Mouse (Mus musculus): ENCODE measurements around the gene Pan3. TPM values are rescaled to one million over a fixed set of nuclear protein-coding genes. Genes with fewer than 3 reads are reported as not detected.
"Not testable (repeated sequence)": the region's sequence is repeated elsewhere in the genome, so short reads cannot be mapped to it uniquely, and the experiment has no call there.

The Pan3 gene
- polyA plus RNA-seq, 1 experiment from 2014 or later, result 45.3 TPM

DNA sequence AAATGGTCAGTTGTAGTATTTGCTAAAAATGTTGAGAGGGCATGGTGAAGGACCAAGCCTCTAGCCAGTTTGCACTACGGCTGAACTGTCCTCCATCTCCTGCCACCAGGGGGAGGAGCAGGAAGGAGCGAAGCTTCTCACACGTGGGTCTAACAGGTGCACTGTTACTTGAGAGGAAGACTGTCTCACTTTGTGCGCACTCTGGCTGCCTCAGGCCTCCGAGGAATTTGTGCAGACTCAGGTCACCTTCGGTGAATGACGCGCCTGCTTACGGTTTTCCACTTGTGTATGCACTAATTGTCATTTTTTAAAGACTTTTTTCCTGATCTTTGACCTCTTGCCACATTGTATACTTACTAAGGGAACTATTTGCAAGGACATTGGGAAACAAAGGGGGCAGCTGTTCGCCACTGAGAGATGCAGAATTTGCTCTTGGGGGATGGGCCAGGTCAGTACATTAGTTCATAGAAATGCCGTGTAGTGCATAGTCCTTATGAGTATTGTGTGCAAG is 115.8 kb downstream of the Pan3 start:
- no peak for ATAC-seq (ENCODE audit: low FRiP score, low read depth)
- H3K27me3 ChIP-seq (replicated peaks), result no peaks in the 10 kb centered on the region
- H3K27ac ChIP-seq, result no peak overlapping the region
- peaks cover 59% of the 10 kb centered on the region for H3K36me3 ChIP-seq
- H3K9ac ChIP-seq, result no peak overlapping the region
- no peaks in the 10 kb centered on the region for H3K4me1 ChIP-seq
- no peak overlapping the region for H3K4me3 ChIP-seq
- no peak overlapping the region for H3K4me2 ChIP-seq (replicated peaks)
- 78% methylated on average over 11 of the region's 11 CpGs for WGBS
- H3K9me3 ChIP-seq, result no peaks in the 10 kb centered on the region

- WGBS, result 92% methylated on average over 12 of the region's 12 CpGs
- Histone ChIP-seq H3K4me3 (no peak overlapping the region), H3K4me2 (replicated peaks) (no peak overlapping the region), H3K36me3 (peaks cover 39% of the 10 kb centered on the region), H3K4me1 (no peaks in the 10 kb centered on the region), H3K27me3 (replicated peaks) (no peaks in the 10 kb centered on the region), H3K27ac (no peak overlapping the region), H3K9me3 (no peaks in the 10 kb centered on the region), H3K9ac (no peak overlapping the region)
- no peak for ATAC-seq (ENCODE audit: low FRiP score, low read depth)
Observed at GRCm38 (mm10) chr5:147549016-147549755, 119.2 kb downstream of the Pan3 start.

GRCm38 (mm10) chr5:147551879-147552627 is 122.1 kb downstream of the Pan3 start:
- ATAC-seq (ENCODE audit: low FRiP score, low read depth), result no peak
- WGBS, result 86% methylated on average over 13 of the region's 13 CpGs
- Histone ChIP-seq H3K4me2 (replicated peaks) (no peak overlapping the region), H3K4me1 (no peaks in the 10 kb centered on the region), H3K27ac (no peak overlapping the region), H3K4me3 (no peak overlapping the region), H3K9me3 (no peaks in the 10 kb centered on the region), H3K9ac (no peak overlapping the region), H3K36me3 (peaks cover 25% of the 10 kb centered on the region), H3K27me3 (replicated peaks) (no peaks in the 10 kb centered on the region)

DNA sequence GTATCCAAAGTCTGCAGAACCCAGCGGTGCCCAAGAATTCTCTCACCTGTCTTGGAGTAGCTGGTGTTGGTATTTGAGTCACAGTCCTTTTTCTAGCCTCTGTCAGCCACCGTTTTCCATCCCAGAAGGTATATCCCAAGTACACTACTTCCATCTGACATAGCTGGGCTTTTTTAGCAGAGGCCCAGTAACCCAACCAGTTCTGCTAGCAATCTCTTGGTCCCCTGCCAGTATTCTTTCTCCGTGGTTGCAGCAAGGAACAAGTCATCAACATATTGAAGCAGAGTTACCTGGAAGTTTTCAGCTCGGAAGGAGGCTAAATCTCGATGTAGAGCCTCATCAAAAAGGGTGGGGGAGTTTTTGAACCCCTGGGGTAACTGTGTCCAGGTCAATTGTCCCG is 127.7 kb downstream of the Pan3 start:
- not testable (repeated sequence) for H3K4me3 ChIP-seq; H3K27me3 ChIP-seq (replicated peaks); H3K9ac ChIP-seq; H3K4me2 ChIP-seq (replicated peaks); ATAC-seq (ENCODE audit: low FRiP score, low read depth); H3K27ac ChIP-seq; H3K4me1 ChIP-seq; H3K36me3 ChIP-seq; H3K9me3 ChIP-seq
- WGBS, result 80% methylated on average over 6 of the region's 6 CpGs

- no peaks in the 10 kb centered on the region for H3K27me3 ChIP-seq (replicated peaks)
- H3K4me1 ChIP-seq, result no peaks in the 10 kb centered on the region
- no peak overlapping the region for H3K9ac ChIP-seq
- ATAC-seq (ENCODE audit: low FRiP score, low read depth), result no peak
- H3K4me2 ChIP-seq (replicated peaks), result peak overlapping the region; percentile 28; the same call in 1 of the 2 replicates
- no peaks in the 10 kb centered on the region for H3K36me3 ChIP-seq
- no peak overlapping the region for H3K27ac ChIP-seq
- 48% methylated on average over 18 of the region's 18 CpGs for WGBS
- H3K4me3 ChIP-seq, result no peak overlapping the region; the same call in 1 of the 2 replicates
- H3K9me3 ChIP-seq, result no peaks in the 10 kb centered on the region
Observed at GRCm38 (mm10) chr5:147563511-147564139, 133.7 kb downstream of the Pan3 start.

- H3K9me3 ChIP-seq, result no peaks in the 10 kb centered on the region
- no peak overlapping the region for H3K9ac ChIP-seq
- peak overlapping the region; percentile 28; the same call in 1 of the 2 replicates for H3K4me2 ChIP-seq (replicated peaks)
- no peak overlapping the region for H3K27ac ChIP-seq
- ATAC-seq (ENCODE audit: low FRiP score, low read depth), result no peak
- no peak overlapping the region; the same call in 1 of the 2 replicates for H3K4me3 ChIP-seq
- 23% methylated on average over 16 of the region's 16 CpGs for WGBS
- H3K27me3 ChIP-seq (replicated peaks), result no peaks in the 10 kb centered on the region
- no peaks in the 10 kb centered on the region for H3K4me1 ChIP-seq
- no peaks in the 10 kb centered on the region for H3K36me3 ChIP-seq
Observed at GRCm38 (mm10) chr5:147564140-147564590, 134.2 kb downstream of the Pan3 start.

- no peak overlapping the region for H3K27ac ChIP-seq
- H3K9ac ChIP-seq, result no peak overlapping the region
- no peak overlapping the region for H3K4me3 ChIP-seq
- H3K27me3 ChIP-seq (replicated peaks), result no peaks in the 10 kb centered on the region
- no peak for ATAC-seq (ENCODE audit: low FRiP score, low read depth)
- 86% methylated on average over 7 of the region's 7 CpGs for WGBS
- no peaks in the 10 kb centered on the region for H3K4me1 ChIP-seq
- H3K4me2 ChIP-seq (replicated peaks), result no peak overlapping the region
- no peaks in the 10 kb centered on the region for H3K36me3 ChIP-seq
- no peaks in the 10 kb centered on the region for H3K9me3 ChIP-seq
Observed at GRCm38 (mm10) chr5:147565444-147565843, 135.5 kb downstream of the Pan3 start.

GRCm38 (mm10) chr5:147566335-147566734 is 136.4 kb downstream of the Pan3 start:
- no peak for ATAC-seq (ENCODE audit: low FRiP score, low read depth)
- Histone ChIP-seq H3K36me3 (no peaks in the 10 kb centered on the region), H3K4me1 (no peaks in the 10 kb centered on the region), H3K9ac (no peak overlapping the region), H3K27ac (no peak overlapping the region), H3K27me3 (replicated peaks) (no peaks in the 10 kb centered on the region), H3K4me2 (replicated peaks) (no peak overlapping the region), H3K4me3 (no peak overlapping the region), H3K9me3 (no peaks in the 10 kb centered on the region)
- WGBS, result 78% methylated on average over 7 of the region's 7 CpGs

- Histone ChIP-seq H3K27ac (no peak overlapping the region), H3K9me3 (no peaks in the 10 kb centered on the region), H3K4me1 (no peaks in the 10 kb centered on the region), H3K36me3 (no peaks in the 10 kb centered on the region), H3K4me2 (replicated peaks) (no peak overlapping the region), H3K4me3 (no peak overlapping the region), H3K27me3 (replicated peaks) (no peaks in the 10 kb centered on the region), H3K9ac (no peak overlapping the region)
- WGBS, result 91% methylated on average over 7 of the region's 7 CpGs
- ATAC-seq (ENCODE audit: low FRiP score, low read depth), result no peak
Observed at GRCm38 (mm10) chr5:147572695-147573094, 142.7 kb downstream of the Pan3 start.

GRCm38 (mm10) chr5:147573555-147573954 is 143.6 kb downstream of the Pan3 start:
- H3K9me3 ChIP-seq, result no peaks in the 10 kb centered on the region
- no peak overlapping the region for H3K9ac ChIP-seq
- ATAC-seq (ENCODE audit: low FRiP score, low read depth), result no peak
- no peak overlapping the region for H3K27ac ChIP-seq
- no peak overlapping the region for H3K4me3 ChIP-seq
- no peaks in the 10 kb centered on the region for H3K27me3 ChIP-seq (replicated peaks)
- H3K4me2 ChIP-seq (replicated peaks), result no peak overlapping the region
- 95% methylated on average over 1 of the region's 1 CpGs for WGBS
- no peaks in the 10 kb centered on the region for H3K36me3 ChIP-seq
- no peaks in the 10 kb centered on the region for H3K4me1 ChIP-seq

GRCm38 (mm10) chr5:147574517-147574916 is 144.6 kb downstream of the Pan3 start:
- H3K27me3 ChIP-seq (replicated peaks), result no peaks in the 10 kb centered on the region
- H3K4me2 ChIP-seq (replicated peaks), result no peak overlapping the region
- no peaks in the 10 kb centered on the region for H3K36me3 ChIP-seq
- no peak overlapping the region for H3K27ac ChIP-seq
- no peak overlapping the region for H3K9ac ChIP-seq
- H3K4me3 ChIP-seq, result no peak overlapping the region
- WGBS, result 73% methylated on average over 8 of the region's 8 CpGs
- no peaks in the 10 kb centered on the region for H3K9me3 ChIP-seq
- ATAC-seq (ENCODE audit: low FRiP score, low read depth), result no peak
- H3K4me1 ChIP-seq, result no peaks in the 10 kb centered on the region

- Histone ChIP-seq H3K4me2 (replicated peaks) (no peak overlapping the region), H3K4me1 (no peaks in the 10 kb centered on the region), H3K9me3 (no peaks in the 10 kb centered on the region), H3K27ac (no peak overlapping the region), H3K9ac (no peak overlapping the region), H3K36me3 (no peaks in the 10 kb centered on the region), H3K4me3 (no peak overlapping the region), H3K27me3 (replicated peaks) (no peaks in the 10 kb centered on the region)
- no peak for ATAC-seq (ENCODE audit: low FRiP score, low read depth)
- WGBS, result 83% methylated on average over 6 of the region's 6 CpGs
Observed at GRCm38 (mm10) chr5:147577003-147577402, 147.0 kb downstream of the Pan3 start.
